Mouse (Mus musculus): ENCODE data around the gene Tmem269. TPM values are rescaled to one million over a fixed set of nuclear protein-coding genes. Genes with fewer than 3 reads are reported as not detected.

Tmem269 gene
- polyA plus RNA-seq, 1 experiment, result 0.06 TPM

GRCm38 (mm10) chr4:119257083-119257482, 39.1 kb upstream of the Tmem269 start:
- H3K4me3 ChIP-seq (ENCODE audit: extremely low read depth, insufficient read depth, insufficient read length), result no peak overlapping the region
- H3K36me3 ChIP-seq (ENCODE audit: control insufficient read depth, insufficient read depth, low read length), result no peaks in the 10 kb centered on the region
- no peak overlapping the region for H3K27ac ChIP-seq (ENCODE audit: insufficient read depth, low read length)
- no peaks in the 10 kb centered on the region for H3K27me3 ChIP-seq (ENCODE audit: control insufficient read depth, insufficient read depth, low read length)
- DNase-seq (ENCODE audit: low read depth in 1 of 2, low spot score in 2 of 2), result no peak
- no peaks in the 10 kb centered on the region for H3K4me1 ChIP-seq (ENCODE audit: control insufficient read depth, insufficient read depth, insufficient read length)
- WGBS, result 66% methylated on average over 6 of the region's 6 CpGs
- no peak for TF ChIP-seq POLR2A (IDR thresholded peaks at IDR 0.05; ENCODE audit: low read depth, low read length)
- no peak for TF ChIP-seq CTCF (IDR thresholded peaks at IDR 0.05; ENCODE audit: extremely low read depth, insufficient read depth, insufficient read length, insufficient replicate concordance)

DNA sequence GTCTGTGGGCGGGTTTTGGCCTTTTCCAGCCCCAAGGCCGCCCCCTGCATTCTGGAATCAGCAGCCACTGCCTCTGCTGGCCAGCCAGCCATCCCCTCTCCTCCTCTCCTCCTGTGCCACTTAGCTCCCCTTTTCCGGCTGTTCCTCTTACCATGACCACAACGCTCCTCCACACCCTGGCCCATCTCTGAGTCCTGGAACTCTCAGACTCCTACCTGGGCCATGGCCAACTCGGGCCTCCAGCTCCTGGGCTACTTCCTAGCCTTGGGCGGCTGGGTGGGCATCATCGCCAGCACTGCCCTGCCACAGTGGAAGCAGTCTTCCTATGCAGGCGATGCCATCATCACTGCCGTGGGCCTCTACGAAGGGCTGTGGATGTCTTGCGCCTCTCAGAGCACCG, 37.3 kb upstream of the Tmem269 start, which contains the start of gene Cldn19:
TSS of gene Cldn19 (plus strand) at position 64 of the 400 bp plus-strand sequence.
- TF ChIP-seq CTCF (IDR thresholded peaks at IDR 0.05; ENCODE audit: extremely low read depth, insufficient read depth, insufficient read length, insufficient replicate concordance) (no peak), POLR2A (IDR thresholded peaks at IDR 0.05; ENCODE audit: low read depth, low read length) (no peak)
- H3K4me3 ChIP-seq (ENCODE audit: extremely low read depth, insufficient read depth, insufficient read length), result no peak within 1 kb of the TSS
- H3K27ac ChIP-seq (ENCODE audit: insufficient read depth, low read length), result no peak within 1 kb of the TSS
- WGBS, result 88% methylated on average over 12 of the region's 12 CpGs
- no peaks in the 10 kb centered on the region for H3K4me1 ChIP-seq (ENCODE audit: control insufficient read depth, insufficient read depth, insufficient read length)
- no peaks in the 10 kb centered on the region for H3K36me3 ChIP-seq (ENCODE audit: control insufficient read depth, insufficient read depth, low read length)
- no peak for DNase-seq (ENCODE audit: low read depth in 1 of 2, low spot score in 2 of 2)
- H3K27me3 ChIP-seq (ENCODE audit: control insufficient read depth, insufficient read depth, low read length), result no peaks in the 10 kb centered on the region

GRCm38 (mm10) chr4:119254012-119254618, 36.1 kb upstream of the Tmem269 start:
- DNase-seq (ENCODE audit: low read depth in 1 of 2, low spot score in 2 of 2), result no peak
- Histone ChIP-seq H3K36me3 (ENCODE audit: control insufficient read depth, insufficient read depth, low read length) (no peaks in the 10 kb centered on the region), H3K27me3 (ENCODE audit: control insufficient read depth, insufficient read depth, low read length) (no peaks in the 10 kb centered on the region), H3K4me3 (ENCODE audit: extremely low read depth, insufficient read depth, insufficient read length) (no peak overlapping the region), H3K4me1 (ENCODE audit: control insufficient read depth, insufficient read depth, insufficient read length) (no peaks in the 10 kb centered on the region), H3K27ac (ENCODE audit: insufficient read depth, low read length) (no peak overlapping the region)
- no peak for TF ChIP-seq POLR2A (IDR thresholded peaks at IDR 0.05; ENCODE audit: low read depth, low read length)
- no peak for TF ChIP-seq CTCF (IDR thresholded peaks at IDR 0.05; ENCODE audit: extremely low read depth, insufficient read depth, insufficient read length, insufficient replicate concordance)
- 85% methylated on average over 9 of the region's 9 CpGs for WGBS

- Histone ChIP-seq H3K4me1 (ENCODE audit: control insufficient read depth, insufficient read depth, insufficient read length) (no peaks in the 10 kb centered on the region), H3K4me3 (ENCODE audit: extremely low read depth, insufficient read depth, insufficient read length) (no peak overlapping the region), H3K36me3 (ENCODE audit: control insufficient read depth, insufficient read depth, low read length) (no peaks in the 10 kb centered on the region), H3K27ac (ENCODE audit: insufficient read depth, low read length) (no peak overlapping the region), H3K27me3 (ENCODE audit: control insufficient read depth, insufficient read depth, low read length) (no peaks in the 10 kb centered on the region)
- no peak for DNase-seq (ENCODE audit: low read depth in 1 of 2, low spot score in 2 of 2)
- no peak for TF ChIP-seq POLR2A (IDR thresholded peaks at IDR 0.05; ENCODE audit: low read depth, low read length)
- TF ChIP-seq CTCF (IDR thresholded peaks at IDR 0.05; ENCODE audit: extremely low read depth, insufficient read depth, insufficient read length, insufficient replicate concordance), result no peak
- 67% methylated on average over 7 of the region's 7 CpGs for WGBS
These were observed 34.2 kb upstream of the Tmem269 start for GRCm38 (mm10) chr4:119252025-119252808.

- WGBS, result 88% methylated on average over 11 of the region's 11 CpGs
These were observed 30.5 kb upstream of the Tmem269 start for GRCm38 (mm10) chr4:119248407-119248965.

GRCm38 (mm10) chr4:119247462-119248235, 29.6 kb upstream of the Tmem269 start:
- Histone ChIP-seq H3K4me1 (ENCODE audit: control insufficient read depth, insufficient read depth, insufficient read length) (no peaks in the 10 kb centered on the region), H3K36me3 (ENCODE audit: control insufficient read depth, insufficient read depth, low read length) (no peaks in the 10 kb centered on the region), H3K4me3 (ENCODE audit: extremely low read depth, insufficient read depth, insufficient read length) (no peak overlapping the region), H3K27ac (ENCODE audit: insufficient read depth, low read length) (no peak overlapping the region), H3K27me3 (ENCODE audit: control insufficient read depth, insufficient read depth, low read length) (no peaks in the 10 kb centered on the region)
- peak in 1 of 2 experiments; percentile 68 for DNase-seq (ENCODE audit: low read depth in 1 of 2, low spot score in 2 of 2)
- no peak for TF ChIP-seq POLR2A (IDR thresholded peaks at IDR 0.05; ENCODE audit: low read depth, low read length)
- peak; percentile 87 for TF ChIP-seq CTCF (IDR thresholded peaks at IDR 0.05; ENCODE audit: extremely low read depth, insufficient read depth, insufficient read length, insufficient replicate concordance)
- WGBS, result 51% methylated on average over 13 of the region's 13 CpGs

More at GRCm38 (mm10) chr4:119248407-119248965, 30.5 kb upstream of the Tmem269 start:
- no peaks in the 10 kb centered on the region for H3K36me3 ChIP-seq (ENCODE audit: control insufficient read depth, insufficient read depth, low read length)
- no peaks in the 10 kb centered on the region for H3K27me3 ChIP-seq (ENCODE audit: control insufficient read depth, insufficient read depth, low read length)
- TF ChIP-seq CTCF (IDR thresholded peaks at IDR 0.05; ENCODE audit: extremely low read depth, insufficient read depth, insufficient read length, insufficient replicate concordance) (no peak), POLR2A (IDR thresholded peaks at IDR 0.05; ENCODE audit: low read depth, low read length) (no peak)
- no peak overlapping the region for H3K4me3 ChIP-seq (ENCODE audit: extremely low read depth, insufficient read depth, insufficient read length)
- no peak overlapping the region for H3K27ac ChIP-seq (ENCODE audit: insufficient read depth, low read length)
- DNase-seq (ENCODE audit: low read depth in 1 of 2, low spot score in 2 of 2), result no peak
- no peaks in the 10 kb centered on the region for H3K4me1 ChIP-seq (ENCODE audit: control insufficient read depth, insufficient read depth, insufficient read length)
